Mouse (Mus musculus): ENCODE results near the gene Ccni. TPM values are rescaled to one million over a fixed set of nuclear protein-coding genes. Genes with fewer than 3 reads are reported as not detected.

Ccni gene
- polyA plus RNA-seq, 2 experiments, result 83.6 to 129 TPM

DNA sequence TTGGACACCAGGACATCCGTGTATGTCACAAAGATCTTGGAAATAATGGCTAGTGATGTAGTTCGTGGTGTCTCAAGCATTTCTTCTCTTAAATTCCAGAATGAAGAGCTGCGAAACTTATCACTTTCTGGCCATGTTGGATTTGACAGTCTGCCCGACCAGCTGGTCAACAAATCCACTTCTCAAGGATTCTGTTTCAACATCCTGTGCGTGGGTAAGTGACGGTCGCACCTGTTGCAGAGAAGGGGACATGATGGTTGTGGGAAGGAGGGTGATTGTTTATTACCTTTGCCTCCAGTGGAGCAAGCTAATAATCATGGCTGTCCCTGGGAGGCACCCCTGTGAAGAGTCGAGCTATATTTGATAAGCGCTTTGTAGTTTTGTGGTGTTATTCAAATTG is 66.9 kb downstream of the Ccni start:
- H3K4me2 ChIP-seq (replicated peaks; ENCODE audit: low read depth, low read length, severe bottlenecking), result no peak overlapping the region
- H3K27me3 ChIP-seq (ENCODE audit: control insufficient read depth, insufficient read depth, low read length), result no peaks in the 10 kb centered on the region
- H3K9me3 ChIP-seq (ENCODE audit: control insufficient read depth, low read length), result no peaks in the 10 kb centered on the region
- ATAC-seq (ENCODE audit: low FRiP score, low read depth) (no peak), DNase-seq (ENCODE audit: low spot score) (no peak)
- 89% methylated on average over 9 of the region's 9 CpGs for WGBS
- H3K27ac ChIP-seq (replicated peaks; ENCODE audit: low read depth, low read length), result no peak overlapping the region
- H3K4me3 ChIP-seq (replicated peaks; ENCODE audit: low read length), result no peak overlapping the region
- H3K4me1 ChIP-seq (ENCODE audit: control insufficient read depth, insufficient read depth, low read length), result peaks cover 24% of the 10 kb centered on the region
- H3K36me3 ChIP-seq (ENCODE audit: control insufficient read depth, insufficient read depth, low read length), result peaks cover 45% of the 10 kb centered on the region
- no peak overlapping the region for H3K9ac ChIP-seq (ENCODE audit: low read depth, low read length, severe bottlenecking)
- TF ChIP-seq POLR2A (IDR thresholded peaks at IDR 0.05; ENCODE audit: borderline replicate concordance, extremely low read depth, insufficient read depth, insufficient read length), result no peak

DNA sequence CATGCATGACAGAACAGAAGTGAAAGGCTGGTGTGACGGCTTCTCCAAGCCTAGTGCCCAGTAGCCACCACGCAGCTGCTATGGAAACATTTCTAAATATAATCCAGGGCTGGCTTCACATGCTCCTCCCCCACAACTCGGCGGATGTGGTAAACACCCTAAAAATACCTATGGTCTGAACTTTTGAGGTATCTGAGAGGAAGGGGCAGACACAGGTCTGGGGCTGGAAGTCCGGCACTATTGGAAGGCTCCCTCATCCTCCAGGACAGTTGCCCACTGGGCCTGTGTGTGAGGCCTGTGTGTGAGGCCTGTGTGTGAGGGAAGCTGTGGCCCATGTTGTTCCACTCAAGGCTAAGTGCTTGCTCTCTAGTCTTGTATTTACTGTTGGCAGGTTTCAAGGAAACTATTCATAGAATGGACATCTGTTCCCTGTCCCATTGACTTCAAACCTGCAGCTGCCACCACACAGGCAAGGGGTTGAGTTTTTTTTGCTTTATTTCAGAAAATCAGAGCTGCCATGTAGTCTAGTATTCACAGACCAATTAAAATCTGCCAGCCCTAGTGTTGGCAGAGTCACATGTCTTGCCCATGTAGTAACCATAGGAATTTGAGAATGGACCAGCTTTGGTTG is 69.2 kb downstream of the Ccni start:
- 37% methylated on average over 5 of the region's 5 CpGs for WGBS
- peak; percentile 75 for ATAC-seq (ENCODE audit: low FRiP score, low read depth)
- no peak for TF ChIP-seq POLR2A (IDR thresholded peaks at IDR 0.05; ENCODE audit: borderline replicate concordance, extremely low read depth, insufficient read depth, insufficient read length)
- H3K36me3 ChIP-seq (ENCODE audit: control insufficient read depth, insufficient read depth, low read length), result peaks cover 27% of the 10 kb centered on the region
- H3K9ac ChIP-seq (ENCODE audit: low read depth, low read length, severe bottlenecking), result no peak overlapping the region
- no peak overlapping the region for H3K4me3 ChIP-seq (replicated peaks; ENCODE audit: low read length)
- H3K27ac ChIP-seq (replicated peaks; ENCODE audit: low read depth, low read length), result peak overlapping the region; percentile 76
- H3K4me1 ChIP-seq (ENCODE audit: control insufficient read depth, insufficient read depth, low read length), result peaks cover 46% of the 10 kb centered on the region
- peak; percentile 67 for DNase-seq (ENCODE audit: low spot score)
- H3K9me3 ChIP-seq (ENCODE audit: control insufficient read depth, low read length), result no peaks in the 10 kb centered on the region
- no peaks in the 10 kb centered on the region for H3K27me3 ChIP-seq (ENCODE audit: control insufficient read depth, insufficient read depth, low read length)
- H3K4me2 ChIP-seq (replicated peaks; ENCODE audit: low read depth, low read length, severe bottlenecking), result peak overlapping the region; percentile 18

DNA sequence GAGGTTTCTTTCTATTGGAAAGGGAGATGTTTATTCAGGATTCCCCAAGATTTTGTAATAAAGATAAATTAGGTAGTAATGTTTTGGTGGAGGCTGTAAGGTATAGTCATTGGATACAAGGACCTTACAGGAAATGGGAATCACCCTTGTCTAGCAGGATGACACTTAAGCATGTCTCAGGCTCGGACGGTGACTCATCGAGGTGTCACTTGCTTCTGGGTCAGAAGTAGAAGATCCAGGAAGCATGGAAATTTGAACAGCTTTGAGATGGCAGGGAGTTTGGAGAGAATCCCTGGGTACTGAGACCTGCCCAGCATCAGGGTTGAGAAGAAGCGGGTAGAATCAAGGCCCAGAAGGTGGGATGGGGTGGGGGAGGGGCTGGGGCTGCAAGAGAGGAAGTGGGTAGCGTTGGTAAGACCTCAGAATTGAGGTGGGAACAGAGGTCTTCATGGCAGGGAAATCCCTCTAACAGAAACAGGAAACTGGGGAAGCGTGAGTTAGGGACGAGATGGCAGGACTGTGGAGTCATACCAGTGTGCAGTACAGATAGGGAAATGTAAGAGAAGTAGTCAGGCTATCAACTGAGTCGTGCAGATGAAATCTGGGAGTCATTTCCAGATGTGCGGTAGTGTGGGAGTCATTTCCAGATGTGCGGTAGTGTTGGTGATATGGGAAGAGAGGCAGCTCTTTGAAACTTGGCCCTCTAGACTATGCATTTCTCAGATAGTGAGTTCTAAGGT is 70.8 kb downstream of the Ccni start:
- no peaks in the 10 kb centered on the region for H3K9me3 ChIP-seq (ENCODE audit: control insufficient read depth, low read length)
- ATAC-seq (ENCODE audit: low FRiP score, low read depth) (no peak), DNase-seq (ENCODE audit: low spot score) (no peak)
- no peaks in the 10 kb centered on the region for H3K27me3 ChIP-seq (ENCODE audit: control insufficient read depth, insufficient read depth, low read length)
- no peak overlapping the region for H3K4me2 ChIP-seq (replicated peaks; ENCODE audit: low read depth, low read length, severe bottlenecking)
- no peak for TF ChIP-seq POLR2A (IDR thresholded peaks at IDR 0.05; ENCODE audit: borderline replicate concordance, extremely low read depth, insufficient read depth, insufficient read length)
- no peak overlapping the region for H3K4me3 ChIP-seq (replicated peaks; ENCODE audit: low read length)
- peaks cover 12% of the 10 kb centered on the region for H3K36me3 ChIP-seq (ENCODE audit: control insufficient read depth, insufficient read depth, low read length)
- no peak overlapping the region for H3K9ac ChIP-seq (ENCODE audit: low read depth, low read length, severe bottlenecking)
- H3K4me1 ChIP-seq (ENCODE audit: control insufficient read depth, insufficient read depth, low read length), result peaks cover 61% of the 10 kb centered on the region
- 0 out of 2 replicates have a peak overlapping the region, but pooled peaks have one; percentile 35 for H3K27ac ChIP-seq (replicated peaks; ENCODE audit: low read depth, low read length)
- 48% methylated on average over 10 of the region's 10 CpGs for WGBS

DNA sequence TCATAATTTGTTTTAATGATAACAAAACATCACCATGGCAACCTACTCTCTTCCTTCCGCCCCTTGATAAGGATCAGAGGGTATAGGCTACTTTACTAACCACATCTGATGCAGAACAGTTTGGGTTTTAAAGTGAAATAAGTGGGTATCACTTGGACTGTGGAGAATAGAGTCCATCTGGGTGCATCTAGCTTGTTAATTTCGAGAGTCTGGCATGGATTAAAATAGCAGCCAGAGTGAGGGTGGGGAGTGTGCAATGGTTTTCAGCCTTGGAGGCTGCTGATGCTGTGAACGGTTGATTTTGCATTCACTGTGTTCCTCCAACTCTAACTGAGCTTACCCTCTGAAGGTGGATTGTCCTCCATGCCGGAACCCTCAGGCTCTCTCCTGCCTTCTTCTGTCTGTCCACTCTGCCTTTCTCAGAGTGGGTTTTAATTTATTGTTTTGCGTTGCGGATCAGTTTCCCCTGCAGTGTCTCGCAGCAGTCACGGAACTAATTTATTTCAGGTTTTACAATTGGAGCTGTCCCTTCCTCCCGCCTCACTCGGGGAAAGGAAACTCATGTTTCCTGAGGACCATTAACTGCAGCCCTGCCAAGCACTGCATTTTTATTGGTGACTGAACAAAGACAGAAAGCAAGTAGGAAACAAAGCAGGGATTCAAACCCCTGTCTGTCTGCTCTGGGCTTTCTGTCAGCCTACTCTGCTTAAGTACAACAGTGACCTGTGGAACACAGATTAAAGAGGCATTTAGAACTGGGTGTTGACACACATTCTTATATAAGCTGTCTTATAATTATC is 72.7 kb downstream of the Ccni start:
- Histone ChIP-seq H3K9ac (ENCODE audit: low read depth, low read length, severe bottlenecking) (no peak overlapping the region), H3K4me1 (ENCODE audit: control insufficient read depth, insufficient read depth, low read length) (peaks cover 80% of the 10 kb centered on the region), H3K36me3 (ENCODE audit: control insufficient read depth, insufficient read depth, low read length) (no peaks in the 10 kb centered on the region), H3K4me3 (replicated peaks; ENCODE audit: low read length) (no peak overlapping the region), H3K27me3 (ENCODE audit: control insufficient read depth, insufficient read depth, low read length) (no peaks in the 10 kb centered on the region), H3K4me2 (replicated peaks; ENCODE audit: low read depth, low read length, severe bottlenecking) (peak overlapping the region; percentile 32), H3K9me3 (ENCODE audit: control insufficient read depth, low read length) (no peaks in the 10 kb centered on the region), H3K27ac (replicated peaks; ENCODE audit: low read depth, low read length) (peak overlapping the region; percentile 73)
- no peak for DNase-seq (ENCODE audit: low spot score)
- ATAC-seq (ENCODE audit: low FRiP score, low read depth), result no peak
- WGBS, result 13% methylated on average over 10 of the region's 10 CpGs
- TF ChIP-seq POLR2A (IDR thresholded peaks at IDR 0.05; ENCODE audit: borderline replicate concordance, extremely low read depth, insufficient read depth, insufficient read length), result no peak

Other genes starting within 250 kb of the Ccni start
- gene Sowahb, start 161.5 kb downstream of the Ccni start, polyA plus RNA-seq (2012; rRNA removed), result 0.24 and 0.34 TPM in 2 replicates
- 0.68 and 0.73 TPM in 2 replicates for gene Sowahb, start 161.5 kb downstream of the Ccni start, polyA plus RNA-seq (2014; fragmentation: Nextera tagmentation; extraction: Ambion mirVana)
- 141 and 149 TPM in 2 replicates for gene Sept11, start 113.1 kb downstream of the Ccni start, polyA plus RNA-seq (2012; rRNA removed)
- gene Sept11, start 113.1 kb downstream of the Ccni start, polyA plus RNA-seq (2014; fragmentation: Nextera tagmentation; extraction: Ambion mirVana), result 197 and 206 TPM in 2 replicates
- 0.37 and 0.47 TPM in 2 replicates for gene 2010109A12Rik, start within 50 bp of the Ccni start, polyA plus RNA-seq (2012; rRNA removed)
- 0.97 and 1.0 TPM in 2 replicates for gene 2010109A12Rik, start within 50 bp of the Ccni start, polyA plus RNA-seq (2014; fragmentation: Nextera tagmentation; extraction: Ambion mirVana)
- gene Ccng2, start 60.8 kb upstream of the Ccni start, polyA plus RNA-seq (2012; rRNA removed), result 44.9 and 48.2 TPM in 2 replicates
- 60.4 and 69.0 TPM in 2 replicates for gene Ccng2, start 60.8 kb upstream of the Ccni start, polyA plus RNA-seq (2014; fragmentation: Nextera tagmentation; extraction: Ambion mirVana)

All from limb, embryonic 14.5 days (tissue).